Mouse (Mus musculus): ENCODE data around the gene Adamts13.

Gene Adamts13

DNA sequence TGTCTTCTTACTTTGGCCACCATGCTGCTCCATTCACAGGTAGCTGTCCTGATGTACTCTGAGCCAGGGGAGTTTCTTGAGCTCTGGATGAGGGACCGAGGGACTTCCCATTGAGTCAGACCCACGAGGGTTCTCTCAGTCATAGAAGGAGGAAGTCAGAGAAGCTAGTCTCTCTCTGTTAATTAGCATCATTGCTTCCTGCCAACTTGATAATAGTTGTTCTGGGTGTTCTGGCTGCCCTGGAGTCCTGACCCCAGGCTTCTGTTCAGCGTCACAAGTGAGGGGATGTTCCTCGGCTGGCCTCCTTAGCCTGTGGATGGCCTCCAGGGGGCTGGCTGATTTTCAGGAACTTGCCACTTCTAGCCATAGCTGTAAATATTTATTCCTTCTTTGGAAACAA is 744 bp downstream of the Adamts13 start:
- no peak for DNase-seq (ENCODE audit: low spot score)

DNA sequence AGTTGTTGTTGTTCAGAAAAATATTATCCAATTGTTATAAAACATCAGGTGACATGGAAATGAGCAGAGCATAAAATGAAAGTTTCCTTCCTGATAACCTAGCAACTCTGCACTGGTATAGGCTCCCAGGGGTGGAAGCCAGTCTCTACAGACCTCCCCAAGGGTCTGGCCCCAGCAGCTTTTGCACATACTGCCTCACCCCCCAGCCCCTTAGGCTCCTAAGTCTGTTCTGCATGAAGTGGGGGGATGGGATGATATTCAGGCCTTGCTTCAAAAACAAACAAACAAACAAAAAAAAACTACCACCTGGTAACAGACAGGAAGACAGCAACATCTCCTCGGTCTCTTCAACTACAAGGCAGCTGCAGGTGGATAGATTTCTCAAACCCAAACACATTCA is 7.1 kb downstream of the Adamts13 start:
- DNase-seq (ENCODE audit: low spot score) = no peak

- no peak for DNase-seq (ENCODE audit: low spot score)
Observed at GRCm38 (mm10) chr2:26984179-26984578, 11.0 kb downstream of the Adamts13 start.

- no peak for DNase-seq (ENCODE audit: low spot score)
Observed at GRCm38 (mm10) chr2:26984640-26985039, 11.4 kb downstream of the Adamts13 start.

DNA sequence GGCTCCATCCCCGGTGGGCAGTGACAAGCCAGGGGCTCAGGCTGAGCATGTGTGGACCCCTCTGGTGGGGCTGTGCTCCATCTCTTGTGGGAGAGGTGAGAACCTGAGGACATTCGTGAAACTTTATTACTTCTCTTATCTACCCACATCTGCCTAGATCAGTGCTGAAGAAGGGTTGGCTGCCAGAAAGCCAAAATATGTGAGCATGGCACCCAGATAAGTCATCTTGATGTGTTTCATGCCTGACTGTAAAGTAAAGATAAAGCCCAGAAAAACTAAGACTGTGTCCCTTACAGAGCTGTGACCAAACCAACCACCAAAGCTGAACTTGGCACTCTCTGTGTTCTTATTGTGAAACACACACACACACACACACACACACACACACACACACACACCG is 20.7 kb downstream of the Adamts13 start:
- no peak for DNase-seq (ENCODE audit: low spot score)

DNA sequence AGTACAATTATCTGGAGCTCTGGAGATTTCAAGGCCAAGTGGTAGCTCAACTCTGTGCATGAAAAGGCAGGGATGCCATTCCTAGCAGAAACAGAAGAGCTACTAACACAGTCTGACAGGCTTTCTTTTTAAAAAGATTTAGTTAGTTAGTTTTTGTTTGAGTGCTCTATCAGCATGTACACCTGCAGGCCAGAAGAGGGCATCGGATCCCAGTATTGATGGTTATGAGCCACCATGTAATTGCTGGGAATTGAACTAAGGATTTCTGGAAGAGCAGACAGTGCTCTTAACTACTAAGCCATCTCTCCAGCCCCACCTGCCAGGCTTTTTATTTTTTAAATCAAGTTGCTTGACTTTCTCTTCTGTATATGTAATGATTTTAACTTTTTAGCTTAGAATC is 24.3 kb downstream of the Adamts13 start:
- no peak for DNase-seq (ENCODE audit: low spot score)

DNA sequence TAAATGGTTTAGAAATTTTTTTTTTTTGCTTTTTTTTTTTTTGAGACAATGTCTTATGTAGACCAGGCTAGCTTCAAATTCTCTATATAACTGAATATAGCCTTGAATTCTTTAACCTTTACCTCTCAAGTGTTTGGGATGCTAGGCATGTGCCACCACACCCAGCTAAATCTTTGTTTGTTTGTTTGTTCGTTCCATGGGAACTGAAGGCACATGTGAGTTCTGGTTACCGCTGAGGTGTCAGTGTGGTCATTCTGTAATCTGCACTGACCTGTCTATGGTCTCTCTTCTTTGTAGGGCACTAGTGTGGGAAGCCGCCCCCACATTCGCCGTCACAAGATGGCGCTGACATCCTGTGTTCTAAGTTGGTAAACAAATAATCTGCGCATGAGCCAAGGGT is 24.8 kb downstream of the Adamts13 start:
- DNase-seq (ENCODE audit: low spot score) = no peak

DNA sequence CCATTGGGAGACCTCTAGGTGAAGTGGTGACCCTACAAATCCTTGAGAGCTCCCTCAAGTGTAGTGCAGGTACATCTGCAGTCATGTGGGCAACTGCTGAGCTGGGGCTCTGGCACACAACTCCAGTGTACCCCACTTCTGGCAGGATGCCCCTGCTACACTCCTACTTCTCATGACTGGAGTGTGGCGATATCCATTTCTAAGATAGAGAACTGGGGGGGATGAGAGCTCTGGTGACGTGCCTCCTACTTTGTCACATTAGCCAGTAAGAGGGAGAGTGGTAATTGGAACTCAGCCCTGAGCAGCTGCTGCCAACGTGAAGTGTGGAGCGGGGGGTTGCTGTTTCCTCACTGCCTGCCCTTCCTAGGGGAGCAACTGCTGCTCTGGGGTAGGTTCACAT is 33.0 kb downstream of the Adamts13 start:
- DNase-seq (ENCODE audit: low spot score) = peak; percentile 40

DNA sequence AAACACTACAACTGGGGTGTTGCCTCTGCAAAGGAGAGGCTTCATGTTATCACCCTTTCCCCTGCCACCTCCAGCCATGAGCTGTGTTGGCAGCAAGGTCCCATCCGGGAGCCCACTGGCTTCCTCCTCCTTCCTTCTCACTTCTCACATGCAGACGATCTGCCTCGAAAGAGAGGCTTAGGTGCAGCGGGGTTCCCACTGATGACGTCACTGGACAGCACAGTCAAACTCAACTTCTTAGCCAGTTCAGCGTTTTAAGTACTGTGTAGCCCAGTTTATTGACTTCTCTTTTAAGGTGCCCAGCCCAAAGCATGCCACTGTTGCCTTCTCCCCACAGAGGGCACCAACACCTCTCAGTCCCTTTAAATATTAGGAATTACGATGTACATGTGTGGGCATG is 34.5 kb downstream of the Adamts13 start:
- no peak for DNase-seq (ENCODE audit: low spot score)

- DNase-seq (ENCODE audit: low spot score) = peak; percentile 80
Observed at GRCm38 (mm10) chr2:27009714-27010244, 36.6 kb downstream of the Adamts13 start, which contains the start of gene Cacfd1. Gene Cacfd1 (plus strand): TSS chr2:27009926.

- peak; percentile 83 for DNase-seq (ENCODE audit: low spot score)
Observed at GRCm38 (mm10) chr2:27017802-27018201, 44.6 kb downstream of the Adamts13 start.

GRCm38 (mm10) chr2:27019530-27019929 is 46.3 kb downstream of the Adamts13 start:
- DNase-seq (ENCODE audit: low spot score) = no peak

DNA sequence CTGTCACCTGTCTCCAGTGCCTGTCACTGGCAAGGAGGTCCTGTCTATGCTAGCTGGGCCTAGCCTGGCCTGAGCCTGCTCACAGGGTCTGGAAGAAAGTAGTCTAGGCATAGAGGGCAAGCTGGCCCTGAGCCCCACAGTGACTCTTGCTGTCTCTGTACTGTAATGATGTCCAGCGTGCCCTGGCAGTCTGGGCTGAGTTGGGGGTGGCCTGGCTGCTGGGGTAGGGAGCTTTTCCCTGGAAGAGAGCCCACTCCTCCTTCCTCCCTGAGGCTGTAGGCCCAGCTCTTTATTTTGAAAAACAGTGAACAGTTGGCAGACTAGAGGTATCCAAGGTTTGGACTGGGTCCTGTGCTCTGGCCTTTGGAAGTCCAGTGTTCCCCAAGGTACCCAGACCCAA is 47.9 kb downstream of the Adamts13 start:
- no peak for DNase-seq (ENCODE audit: low spot score)

- DNase-seq (ENCODE audit: low spot score) = no peak
Observed at GRCm38 (mm10) chr2:27022612-27023011, 49.4 kb downstream of the Adamts13 start.

DNA sequence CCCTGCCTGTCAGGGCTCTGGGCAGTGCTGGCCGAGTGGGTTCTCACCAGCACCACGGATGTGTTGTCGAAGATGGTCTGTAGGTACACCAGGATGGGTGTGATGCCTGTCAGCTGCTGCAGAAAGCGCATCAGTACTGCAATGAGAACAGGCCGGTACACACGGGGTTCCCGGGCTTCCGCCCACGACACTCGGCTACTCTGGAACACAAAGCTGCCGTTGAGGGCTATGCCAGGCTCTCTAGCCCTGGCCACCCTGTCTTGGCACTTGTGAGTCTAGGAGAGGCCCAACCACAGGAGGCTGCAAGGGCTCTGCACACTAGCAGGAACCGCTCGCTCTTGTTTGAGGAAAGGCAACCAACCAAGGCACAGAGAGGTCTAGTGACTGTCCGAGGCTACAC is 50.9 kb downstream of the Adamts13 start:
- DNase-seq (ENCODE audit: low spot score) = no peak

DNA sequence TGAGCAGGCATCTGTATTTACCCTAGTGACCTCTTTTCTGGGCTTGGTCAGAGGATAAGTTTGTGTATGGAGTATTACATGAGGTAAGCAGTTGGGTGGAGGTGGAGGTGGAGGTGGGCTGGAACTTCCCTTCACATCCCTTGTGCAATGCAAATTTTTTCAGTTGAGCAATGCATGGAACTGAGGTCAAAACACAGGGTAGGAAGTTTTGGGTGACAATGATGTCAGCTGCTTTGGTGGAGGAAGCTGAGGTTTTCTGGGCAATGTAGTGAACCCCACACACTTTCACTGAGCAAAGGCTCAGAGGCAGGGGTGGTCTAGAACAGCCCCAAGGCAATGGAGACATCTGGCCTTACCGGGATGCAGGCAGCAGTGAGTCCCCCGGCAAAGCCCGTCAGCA is 52.3 kb downstream of the Adamts13 start:
- no peak for DNase-seq (ENCODE audit: low spot score)

GRCm38 (mm10) chr2:27026332-27026731 is 53.1 kb downstream of the Adamts13 start:
- no peak for DNase-seq (ENCODE audit: low spot score)

DNA sequence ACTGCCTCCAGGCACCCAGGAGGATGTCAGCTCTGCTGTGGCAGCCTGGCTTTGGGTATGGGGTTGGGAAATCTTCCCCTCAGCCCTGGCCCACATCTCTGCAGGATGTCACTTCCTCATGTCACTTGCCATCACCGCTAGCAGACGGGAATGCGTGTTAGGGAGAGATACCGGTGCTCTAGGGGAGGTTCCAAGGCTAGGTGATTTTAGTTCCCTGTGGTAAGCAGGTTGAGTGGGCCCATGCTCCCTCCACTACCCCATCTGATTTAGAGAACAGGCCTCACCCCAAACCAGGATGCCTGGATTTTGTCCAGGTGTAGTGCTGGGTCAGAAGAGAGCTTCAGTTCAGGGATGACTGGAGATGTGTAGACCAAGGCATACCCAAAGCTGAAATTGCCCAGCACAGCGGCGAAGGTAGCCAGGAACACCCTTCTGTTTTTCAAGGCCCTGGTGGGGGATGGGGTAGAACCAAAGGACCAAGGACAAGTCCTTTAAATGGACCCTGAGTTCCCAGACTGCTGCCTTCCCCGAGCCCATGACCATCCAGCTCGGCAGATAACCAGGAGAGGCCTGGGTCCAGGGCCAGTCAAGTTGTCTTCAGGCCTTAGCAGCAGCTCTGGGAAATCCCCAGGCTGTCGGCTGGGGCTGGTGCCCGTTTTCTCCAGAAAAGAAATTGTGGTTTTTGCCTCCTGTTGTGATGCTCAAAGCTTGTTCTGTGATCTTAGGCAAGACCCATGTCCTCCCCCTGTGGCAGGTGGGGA is 53.8 kb downstream of the Adamts13 start:
- no peak for DNase-seq (ENCODE audit: low spot score)

GRCm38 (mm10) chr2:27027618-27028436 is 54.6 kb downstream of the Adamts13 start, which contains the start of gene Slc2a6:
Gene Slc2a6 (minus strand): TSS chr2:27027998.
- peak; percentile 92 for DNase-seq (ENCODE audit: low spot score)

GRCm38 (mm10) chr2:27028437-27029015 is 55.3 kb downstream of the Adamts13 start:
- no peak for DNase-seq (ENCODE audit: low spot score)

- DNase-seq (ENCODE audit: low spot score) = no peak
Observed at GRCm38 (mm10) chr2:27032361-27032760, 59.1 kb downstream of the Adamts13 start.

- DNase-seq (ENCODE audit: low spot score) = no peak
Observed at GRCm38 (mm10) chr2:27036003-27036402, 62.8 kb downstream of the Adamts13 start.

DNA sequence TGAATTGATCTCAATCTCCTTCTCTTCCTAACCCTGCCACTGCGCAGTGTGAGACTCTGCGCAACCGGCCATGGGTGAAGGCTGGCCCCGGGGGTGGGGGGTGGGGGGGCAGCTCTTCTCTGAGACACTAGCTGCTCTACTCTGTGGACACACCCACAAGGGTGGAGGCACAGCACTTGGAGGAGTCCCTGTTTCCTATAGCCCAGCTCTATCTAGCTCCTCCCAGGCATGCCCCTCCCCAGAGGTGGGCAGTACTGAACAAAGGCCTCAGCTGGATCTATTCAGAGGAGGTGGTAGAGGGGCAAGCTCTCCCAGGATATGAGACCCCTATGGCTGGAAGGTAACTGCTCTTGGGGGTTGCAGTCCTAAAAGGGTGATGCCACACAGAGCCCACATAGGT is 63.8 kb downstream of the Adamts13 start:
- DNase-seq (ENCODE audit: low spot score) = no peak
